Mouse (Mus musculus) gonadal fat pad, adult 2 months (tissue): Measurements from ENCODE around the gene Tbx5. TPM values are rescaled to one million over a fixed set of nuclear protein-coding genes. Genes with fewer than 3 reads are reported as not detected.

Source experiments
- polyA plus RNA-seq: library from polyadenylated mRNA; depleted of rRNA; stranded (reverse); fragments of >200 nt; gene quantifications from 2 replicates; pipeline ENCODE4 v1.2.3, GENCODE M21; 2012; rRNA removed

Tbx5 gene
- polyA plus RNA-seq, 1 experiment: 0.09 TPM

Other genes starting within 250 kb of the Tbx5 start
- 36.1 and 62.8 TPM in 2 replicates for gene Tbx3, start 162.0 kb upstream of the Tbx5 start, polyA plus RNA-seq